Mouse (Mus musculus) small intestine, adult 2 months (tissue): ENCODE results near the gene Tctn3.

ENCODE experiments used
- CTCF ChIP-seq: fragments of 200-500 bp; IDR thresholded peaks from 2 replicates; pipeline ENCODE4 v1.5.1; 2012; ENCODE audit warnings: low read depth, mild to moderate bottlenecking, control low read depth, inconsistent platforms, low read length, moderate library complexity, mixed read lengths; ENCODE audit not compliant: insufficient replicate concordance, insufficient read length; ENCODE audit errors: extremely low read depth
- POLR2A ChIP-seq: fragments of 200-500 bp; IDR thresholded peaks from 2 replicates; pipeline ENCODE4 v1.6.1; 2012; ENCODE audit warnings: low read depth, mild to moderate bottlenecking, control low read depth, inconsistent platforms, low read length, moderate library complexity

GRCm38 (mm10) chr19:40586908-40587307 lies 25.1 kb downstream of the Tctn3 start:
- TF ChIP-seq CTCF, result no peak
- no peak for TF ChIP-seq POLR2A
